Mouse (Mus musculus) liver, postnatal 0 days (tissue): ENCODE measurements around the gene Gm26602.

Source experiments
- CTCF ChIP-seq: sonication (generic); IDR thresholded peaks from 2 replicates; pipeline ENCODE4 v1.5.1; 2016; ENCODE audit warnings: antibody characterized with exemption, low read depth
- EP300 ChIP-seq: IDR thresholded peaks from 2 replicates; pipeline ENCODE4 v1.6.1; 2016; ENCODE audit warnings: antibody characterized with exemption, low read depth, mild to moderate bottlenecking

DNA sequence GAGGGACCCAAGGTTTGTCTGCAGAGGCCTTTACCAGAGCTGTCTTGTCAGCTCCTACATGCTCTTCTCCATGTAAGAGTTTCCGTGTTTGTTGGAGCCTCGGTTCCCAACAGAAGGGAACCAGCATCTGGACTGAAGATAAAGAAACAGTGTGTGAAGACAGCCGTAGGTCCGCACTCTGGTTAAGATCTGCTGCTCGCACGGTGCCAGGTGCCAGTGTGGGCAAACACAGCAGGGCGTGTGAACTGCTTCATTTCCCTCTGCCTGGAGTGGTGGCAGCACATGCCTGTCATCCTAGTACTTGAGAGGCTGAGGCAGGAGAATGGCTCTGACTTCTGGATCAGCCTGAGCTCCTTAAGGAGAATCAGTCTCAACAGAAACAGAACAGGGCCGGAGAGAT, 38.8 kb upstream of the Gm26602 start:
- TF ChIP-seq EP300 (no peak), CTCF (no peak)
